Mouse (Mus musculus): ENCODE results near the gene Emilin2. TPM values are rescaled to one million over a fixed set of nuclear protein-coding genes. Genes with fewer than 3 reads are reported as not detected.

Emilin2 gene
- total RNA-seq, 2 experiments from 2014 or later = 1.7 to 4.4 TPM

GRCm38 (mm10) chr17:71230108-71230709 is 81.6 kb downstream of the Emilin2 start:
- no peak for DNase-seq

GRCm38 (mm10) chr17:71228651-71229050 is 83.1 kb downstream of the Emilin2 start:
- DNase-seq = no peak

DNA sequence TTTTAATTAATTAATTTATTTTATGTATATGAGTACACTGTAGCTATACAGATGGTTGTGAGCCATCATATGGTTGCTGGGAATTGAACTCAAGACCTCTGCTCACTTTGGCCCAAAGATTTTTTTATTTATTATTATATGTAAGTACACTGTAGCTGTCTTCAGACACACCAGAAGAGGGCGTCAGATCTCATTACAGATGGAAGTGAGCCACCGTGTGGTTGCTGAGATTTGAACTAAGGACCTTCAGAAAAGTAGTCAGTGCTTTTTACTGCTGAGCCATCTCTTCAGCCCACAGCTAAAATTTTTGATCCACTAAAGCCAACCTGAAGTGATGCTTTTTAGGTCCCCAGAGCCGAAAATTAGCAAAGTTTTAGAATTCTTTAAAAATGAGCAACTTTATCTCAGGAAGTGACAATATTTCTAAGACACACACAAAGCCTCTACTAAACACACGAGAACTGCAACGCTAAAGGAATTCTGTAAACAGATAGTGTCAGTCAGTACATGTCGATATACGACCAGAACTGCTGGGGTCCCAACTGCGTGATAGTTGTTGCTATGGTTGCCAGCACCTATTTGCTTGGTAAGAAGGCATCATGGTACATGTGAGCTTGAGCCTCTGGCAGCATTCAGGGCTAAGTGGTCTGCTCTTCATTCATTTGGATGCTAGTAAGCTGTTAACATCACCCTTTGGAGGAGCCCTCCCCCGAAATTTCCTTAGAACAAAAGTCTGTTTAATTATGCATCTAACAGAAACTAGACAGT is 84.5 kb downstream of the Emilin2 start:
- no peak for DNase-seq

DNA sequence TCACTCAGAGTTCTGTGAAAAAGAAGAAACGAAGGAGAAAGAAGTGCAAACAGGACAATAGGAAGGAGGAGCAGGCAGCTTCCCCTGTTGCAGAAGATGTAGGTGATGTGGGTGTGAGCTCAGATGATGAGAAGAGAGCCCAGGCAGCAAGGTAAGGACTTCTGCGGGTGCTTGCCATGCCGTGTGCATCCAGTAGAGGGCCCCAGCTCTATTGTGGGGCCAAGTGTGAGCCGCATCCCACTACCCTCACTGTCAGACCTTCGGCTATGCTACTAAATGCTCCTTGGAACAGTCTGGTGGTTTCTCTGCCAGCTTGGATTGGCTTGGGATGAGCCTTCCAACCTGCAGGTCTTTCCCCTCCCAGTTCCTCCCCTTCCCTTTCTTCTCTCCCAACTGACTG is 86.7 kb downstream of the Emilin2 start:
- no peak for DNase-seq

DNA sequence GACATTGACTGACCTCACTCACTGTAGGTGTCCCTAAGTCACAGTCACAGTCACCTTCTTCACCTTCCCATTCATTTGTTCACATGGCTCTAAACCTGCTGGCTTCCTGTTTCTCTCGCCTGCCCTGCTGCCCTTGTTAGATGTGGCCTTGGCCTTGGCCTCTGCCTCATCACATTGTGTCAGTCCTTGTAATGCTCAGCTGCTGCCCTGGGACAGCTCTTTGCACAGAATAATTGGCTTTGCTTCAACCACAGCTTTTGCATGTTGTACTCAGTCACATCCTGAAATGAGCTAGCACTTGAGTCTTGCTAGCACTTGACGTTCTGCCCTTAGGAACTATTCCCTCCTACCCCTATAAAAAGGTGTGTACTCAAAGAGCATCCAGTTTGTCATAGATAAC is 87.3 kb downstream of the Emilin2 start:
- DNase-seq = no peak

DNA sequence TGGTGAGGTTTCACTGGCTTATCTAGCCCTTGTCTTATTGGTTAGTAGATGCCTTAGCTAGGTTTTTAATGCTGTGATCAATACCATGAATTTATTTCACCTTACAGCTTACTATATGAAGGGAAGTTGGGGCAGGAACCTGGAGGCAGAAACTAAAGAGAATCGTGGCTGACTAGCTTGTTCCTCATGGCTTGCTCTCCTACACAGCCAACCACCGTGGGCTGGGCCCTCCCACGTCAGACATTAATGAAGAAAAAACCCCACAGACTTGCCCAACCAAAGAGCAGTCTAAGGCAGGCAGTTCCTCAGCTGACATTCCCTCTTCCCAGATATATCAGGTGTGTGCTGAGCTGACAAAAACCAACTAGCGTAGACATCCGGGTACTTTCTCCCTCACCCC is 88.1 kb downstream of the Emilin2 start:
- no peak for DNase-seq

- no peak for DNase-seq
Measured at GRCm38 (mm10) chr17:71221383-71221782, 90.4 kb downstream of the Emilin2 start.

DNA sequence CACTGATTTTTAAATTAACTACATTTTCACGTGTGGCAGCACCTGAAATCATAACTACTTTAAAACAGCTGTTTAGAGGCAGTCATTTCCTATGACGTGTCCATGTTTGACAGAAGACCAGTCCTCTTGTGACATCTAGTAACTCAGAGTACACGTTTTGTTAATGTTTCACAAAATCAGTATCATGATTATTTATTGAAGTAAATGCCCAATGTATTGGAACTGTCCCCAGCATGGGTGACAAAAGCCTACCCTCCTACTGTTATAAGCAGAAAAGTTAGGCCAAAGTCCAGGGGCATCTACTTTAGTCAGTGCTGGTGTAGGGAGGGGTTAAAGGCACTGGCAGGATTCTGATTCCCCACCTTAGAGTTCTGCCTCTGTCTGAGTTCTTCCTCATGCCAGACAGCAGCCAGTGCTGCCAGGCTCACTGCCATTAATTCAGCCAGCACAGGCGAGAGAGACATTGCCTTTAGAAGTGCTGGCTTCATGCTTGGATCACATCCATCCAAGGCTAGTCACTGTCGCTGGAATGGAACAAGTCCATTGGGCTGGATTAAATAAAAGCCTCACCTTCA is 94.6 kb downstream of the Emilin2 start:
- DNase-seq = no peak

GRCm38 (mm10) chr17:71216263-71216662 is 95.5 kb downstream of the Emilin2 start:
- DNase-seq = no peak

- DNase-seq = no peak
Measured at GRCm38 (mm10) chr17:71215241-71215839, 96.4 kb downstream of the Emilin2 start.

DNA sequence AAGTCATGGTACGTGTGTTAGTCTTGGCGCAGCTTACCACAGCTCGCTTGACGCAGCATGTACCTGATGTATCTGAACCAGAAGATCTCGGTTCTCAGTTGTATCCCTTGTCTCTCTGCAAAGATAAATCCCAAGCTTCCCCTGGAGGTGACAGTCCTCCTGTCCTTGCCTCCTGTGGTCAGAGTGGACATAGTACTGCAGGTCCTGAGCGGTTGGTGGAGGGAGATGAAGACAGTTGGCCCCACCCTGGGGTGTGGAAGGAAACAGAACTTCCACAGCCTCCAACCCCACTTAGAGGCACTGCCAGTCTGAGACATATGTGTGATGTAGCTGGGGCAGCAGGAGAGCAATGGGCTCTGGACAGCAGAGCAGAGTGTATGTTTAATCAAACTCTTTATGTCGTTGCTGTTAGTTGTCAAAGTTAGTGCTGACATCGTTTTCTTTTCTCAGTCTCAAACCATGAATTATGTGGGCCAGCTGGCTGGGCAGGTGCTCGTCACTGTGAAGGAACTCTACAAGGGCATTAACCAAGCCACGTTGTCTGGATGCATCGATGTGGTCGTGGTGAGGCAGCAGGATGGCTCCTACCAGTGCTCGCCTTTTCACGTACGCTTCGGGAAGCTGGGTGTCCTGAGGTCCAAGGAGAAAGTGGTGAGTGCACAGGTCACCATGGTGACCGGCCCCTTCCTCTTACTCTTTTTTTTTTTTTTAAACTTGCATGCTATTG is 97.1 kb downstream of the Emilin2 start:
- DNase-seq = no peak

- DNase-seq = no peak
Measured at GRCm38 (mm10) chr17:71213666-71214065, 98.1 kb downstream of the Emilin2 start.

GRCm38 (mm10) chr17:71211962-71212646 is 99.7 kb downstream of the Emilin2 start:
- no peak for DNase-seq

GRCm38 (mm10) chr17:71209936-71210335 is 101.8 kb downstream of the Emilin2 start:
- DNase-seq = no peak

DNA sequence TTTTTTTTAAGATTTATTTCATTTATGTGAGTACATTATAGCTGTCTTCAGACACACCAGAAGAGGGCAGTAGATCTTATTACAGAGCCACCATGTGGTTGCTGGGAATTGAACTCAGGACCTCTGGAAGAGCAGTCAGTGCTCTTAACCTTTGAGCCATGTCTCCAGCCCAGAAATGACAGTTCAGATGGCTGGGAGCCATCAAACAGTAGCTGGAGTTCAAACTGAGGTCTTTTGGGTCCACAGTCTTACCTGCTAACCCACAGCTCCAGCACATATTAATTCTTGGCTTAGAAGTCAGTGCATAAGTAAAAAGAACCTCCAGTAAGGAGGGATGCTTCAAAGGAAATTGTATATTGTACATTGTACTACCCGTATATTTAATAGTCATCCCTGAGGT is 102.9 kb downstream of the Emilin2 start:
- DNase-seq = no peak

DNA sequence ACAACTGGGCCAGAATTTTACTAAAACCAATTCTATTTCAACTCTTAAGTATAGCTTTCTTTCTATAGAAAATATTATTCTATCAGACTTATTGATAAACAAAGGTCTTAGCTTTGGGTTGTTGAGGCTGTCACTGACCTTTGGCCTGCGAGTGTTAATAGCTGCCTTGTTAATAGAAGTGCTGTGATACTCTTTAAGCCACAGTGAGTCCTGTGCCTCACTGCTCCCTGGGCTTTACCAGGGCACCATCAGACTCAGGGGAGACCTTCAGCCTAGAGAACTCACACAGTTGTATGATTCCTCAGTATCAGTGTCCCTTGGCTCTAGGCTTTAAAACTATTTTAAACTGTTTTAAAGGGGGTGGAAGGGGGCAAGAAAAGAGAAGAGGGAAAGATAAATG is 103.4 kb downstream of the Emilin2 start:
- no peak for DNase-seq

GRCm38 (mm10) chr17:71207268-71207667 is 104.5 kb downstream of the Emilin2 start:
- DNase-seq = no peak

- DNase-seq = no peak
Measured at GRCm38 (mm10) chr17:71206136-71206893, 105.5 kb downstream of the Emilin2 start.

GRCm38 (mm10) chr17:71204809-71205091 is 107.0 kb downstream of the Emilin2 start:
- no peak for DNase-seq

- DNase-seq = no peak
Measured at GRCm38 (mm10) chr17:71203998-71204808, 107.6 kb downstream of the Emilin2 start.

Data from layer of hippocampus, postnatal 36 days (tissue).